ENCODE assay signal across 29 mouse cellular contexts in genomic region chr3:9443476-9443875, GRCm38 (mm10).
DNase-seq lines count a peak whose midpoint lies in the region; ATAC-seq and TF ChIP-seq lines count a peak whose summit lies in the region.
"Had no signal": no experiment of that assay in that cellular context is flagged by ENCODE, and none has a peak within 500 bp of the region (broad histone marks: within the 10 kb centered on the region; RNA-seq: fewer than 3 reads in every experiment).

No protein-coding gene starts in this region.

- H3K9me3 ChIP-seq in heart, embryonic 11.5 days (replicated peaks; ENCODE audit: control insufficient read depth, low read length) = no peaks in the 10 kb centered on the region
- no peaks in the 10 kb centered on the region for H3K9me3 ChIP-seq in heart, embryonic 14.5 days (ENCODE audit: control insufficient read depth, low read length)
- no peaks in the 10 kb centered on the region for H3K9me3 ChIP-seq in heart, postnatal 0 days (replicated peaks; ENCODE audit: control insufficient read depth, low read length)
- no peaks in the 10 kb centered on the region for H3K9me3 ChIP-seq in liver, postnatal 0 days (ENCODE audit: low read length)
- H3K9me3 ChIP-seq: forebrain, embryonic 12.5 days; forebrain, embryonic 15.5 days; intestine, embryonic 15.5 days; kidney, embryonic 15.5 days had no signal

- H3K27ac ChIP-seq in heart, embryonic 11.5 days (ENCODE audit: low read depth, low read length) = peak overlapping the region; percentile 31; the same call in 1 of the 2 replicates
- H3K27ac ChIP-seq in heart, adult 2 months = no peak overlapping the region
- H3K27ac ChIP-seq in heart, embryonic 14.5 days (replicated peaks in 1 of 2; ENCODE audit: control insufficient read depth in 1 of 2, insufficient read depth in 1 of 2, low read depth in 2 of 2, low read length in 2 of 2) = peak overlapping the region; percentile 29 to 97
- H3K27ac ChIP-seq in heart, postnatal 0 days (ENCODE audit: low read depth) = peak overlapping the region; percentile 16; the same call in 1 of the 2 replicates
- H3K27ac ChIP-seq in liver, postnatal 0 days (ENCODE audit: low read depth) = no peak overlapping the region
- H3K27ac ChIP-seq: embryonic facial prominence, embryonic 10.5 days; embryonic facial prominence, embryonic 13.5 days; forebrain, embryonic 12.5 days; forebrain, embryonic 15.5 days; hindbrain, embryonic 10.5 days; hindbrain, embryonic 13.5 days; intestine, embryonic 15.5 days; kidney, embryonic 15.5 days had no signal

- no peak overlapping the region for H3K4me3 ChIP-seq in heart, embryonic 11.5 days (ENCODE audit: low read depth, low read length)
- H3K4me3 ChIP-seq in heart, adult 2 months = no peak overlapping the region
- H3K4me3 ChIP-seq in heart, embryonic 14.5 days (ENCODE audit: control insufficient read depth in 1 of 2, insufficient read depth in 1 of 2, low read depth in 1 of 2, low read length in 2 of 2) = no peak overlapping the region
- no peak overlapping the region for H3K4me3 ChIP-seq in heart, postnatal 0 days (ENCODE audit: low read depth, low read length)
- H3K4me3 ChIP-seq in liver, postnatal 0 days (ENCODE audit: low read depth, low read length) = no peak overlapping the region
- H3K4me3 ChIP-seq: embryonic facial prominence, embryonic 10.5 days; embryonic facial prominence, embryonic 13.5 days; erythroblast, embryonic 14.5 days; forebrain, embryonic 12.5 days; forebrain, embryonic 15.5 days; hindbrain, embryonic 10.5 days; hindbrain, embryonic 13.5 days; intestine, embryonic 15.5 days; kidney, embryonic 15.5 days had no signal

- no peaks in the 10 kb centered on the region for H3K27me3 ChIP-seq in heart, embryonic 11.5 days (ENCODE audit: control insufficient read depth, insufficient read depth, low read length)
- H3K27me3 ChIP-seq in heart, adult 2 months (ENCODE audit: control insufficient read depth, insufficient read depth, low read length) = no peaks in the 10 kb centered on the region
- H3K27me3 ChIP-seq in heart, embryonic 14.5 days (ENCODE audit: control insufficient read depth, insufficient read depth, low read length) = no peaks in the 10 kb centered on the region
- no peaks in the 10 kb centered on the region for H3K27me3 ChIP-seq in heart, postnatal 0 days (ENCODE audit: control insufficient read depth, insufficient read depth, low read length)
- no peaks in the 10 kb centered on the region for H3K27me3 ChIP-seq in liver, postnatal 0 days (ENCODE audit: insufficient read depth, low read length)
- H3K27me3 ChIP-seq: embryonic facial prominence, embryonic 13.5 days; forebrain, embryonic 12.5 days; forebrain, embryonic 15.5 days; hindbrain, embryonic 13.5 days; intestine, embryonic 15.5 days; kidney, embryonic 15.5 days had no signal

- H3K36me3 ChIP-seq in heart, embryonic 11.5 days (ENCODE audit: control insufficient read depth, insufficient read depth, low read length) = peaks cover 2% of the 10 kb centered on the region; the same call in 1 of the 2 replicates
- no peaks in the 10 kb centered on the region; the same call in 1 of the 2 replicates for H3K36me3 ChIP-seq in heart, adult 2 months (ENCODE audit: control insufficient read depth, insufficient read depth, low read length)
- peaks cover 26% of the 10 kb centered on the region for H3K36me3 ChIP-seq in heart, embryonic 14.5 days (ENCODE audit: control insufficient read depth, insufficient read depth, low read length)
- H3K36me3 ChIP-seq in heart, postnatal 0 days (replicated peaks; ENCODE audit: control insufficient read depth, insufficient read depth, low read length) = peaks cover 23% of the 10 kb centered on the region
- H3K36me3 ChIP-seq in liver, postnatal 0 days (replicated peaks; ENCODE audit: insufficient read depth, low read length) = peaks cover 4% of the 10 kb centered on the region; the same call in 1 of the 2 replicates

- H3K4me2 ChIP-seq in heart, embryonic 11.5 days = no peak overlapping the region
- no peak overlapping the region for H3K4me2 ChIP-seq in heart, embryonic 14.5 days (ENCODE audit: low read length)
- no peak overlapping the region for H3K4me2 ChIP-seq in heart, postnatal 0 days (ENCODE audit: low read depth, low read length)
- no peak overlapping the region for H3K4me2 ChIP-seq in liver, postnatal 0 days (ENCODE audit: low read depth, low read length)
- H3K4me2 ChIP-seq: embryonic facial prominence, embryonic 13.5 days; forebrain, embryonic 12.5 days; forebrain, embryonic 15.5 days; hindbrain, embryonic 13.5 days; intestine, embryonic 15.5 days; kidney, embryonic 15.5 days had no signal

- TF ChIP-seq EP300 in heart, adult 2 months (IDR thresholded peaks at IDR 0.05; ENCODE audit: insufficient read depth, low read depth, low read length) = no peak
- no peak for TF ChIP-seq EP300 in heart, postnatal 0 days (IDR thresholded peaks at IDR 0.05; ENCODE audit: low read depth)
- TF ChIP-seq EP300 in liver, postnatal 0 days (IDR thresholded peaks at IDR 0.05; ENCODE audit: low read depth) = no peak

- H3K79me2 ChIP-seq in heart, adult 2 months (replicated peaks; ENCODE audit: control insufficient read depth, insufficient read depth, low read length) = no peaks in the 10 kb centered on the region

- no peak for ATAC-seq in heart, embryonic 11.5 days (replicated peaks; ENCODE audit: insufficient number of reproducible peaks, low FRiP score, low TSS enrichment)
- ATAC-seq in heart, embryonic 14.5 days (ENCODE audit: insufficient number of reproducible peaks, insufficient read depth, low FRiP score, low read depth) = no peak
- ATAC-seq in heart, postnatal 0 days (ENCODE audit: insufficient read depth, low read depth) = no peak
- ATAC-seq in liver, postnatal 0 days = no peak
- ATAC-seq: activated CD4-positive, CD25-positive, alpha-beta regulatory T cell, adult 4 months; CD4-positive, CD25-positive, alpha-beta regulatory T cell, adult 4 months; forebrain, embryonic 15.5 days; hindbrain, embryonic 16.5 days; intestine, embryonic 15.5 days had no signal

- H3K9ac ChIP-seq in heart, embryonic 11.5 days (ENCODE audit: low read depth, low read length) = no peak overlapping the region
- H3K9ac ChIP-seq in heart, adult 2 months (ENCODE audit: low read depth, low read length) = no peak overlapping the region
- H3K9ac ChIP-seq in heart, embryonic 14.5 days (ENCODE audit: low read length) = no peak overlapping the region
- H3K9ac ChIP-seq in heart, postnatal 0 days (replicated peaks; ENCODE audit: low read depth, low read length) = no peak overlapping the region
- H3K9ac ChIP-seq in liver, postnatal 0 days (replicated peaks) = no peak overlapping the region
- H3K9ac ChIP-seq: embryonic facial prominence, embryonic 13.5 days; forebrain, embryonic 12.5 days; forebrain, embryonic 15.5 days; hindbrain, embryonic 13.5 days; intestine, embryonic 15.5 days; kidney, embryonic 15.5 days had no signal

- peaks cover 36% of the 10 kb centered on the region for H3K4me1 ChIP-seq in heart, embryonic 11.5 days (ENCODE audit: control insufficient read depth, insufficient read depth, low read length)
- peaks cover 12% of the 10 kb centered on the region for H3K4me1 ChIP-seq in heart, adult 2 months (ENCODE audit: control insufficient read depth, insufficient read depth, low read length)
- H3K4me1 ChIP-seq in heart, embryonic 14.5 days (ENCODE audit: control insufficient read depth in 2 of 2, insufficient read depth in 2 of 2, low read length in 2 of 2) = peaks cover 31 to 48% of the 10 kb centered on the region in 2 experiments
- H3K4me1 ChIP-seq in heart, postnatal 0 days (ENCODE audit: control insufficient read depth, insufficient read depth) = peaks cover 39% of the 10 kb centered on the region
- H3K4me1 ChIP-seq in liver, postnatal 0 days (ENCODE audit: insufficient read depth) = no peaks in the 10 kb centered on the region
- H3K4me1 ChIP-seq: embryonic facial prominence, embryonic 10.5 days; embryonic facial prominence, embryonic 13.5 days; forebrain, embryonic 12.5 days; forebrain, embryonic 15.5 days; hindbrain, embryonic 10.5 days; hindbrain, embryonic 13.5 days; intestine, embryonic 15.5 days; kidney, embryonic 15.5 days had no signal

- TF ChIP-seq CTCF in heart, adult 2 months (IDR thresholded peaks at IDR 0.05) = no peak
- TF ChIP-seq CTCF in heart, postnatal 0 days (IDR thresholded peaks at IDR 0.05; ENCODE audit: low read depth) = no peak
- no peak for TF ChIP-seq CTCF in liver, postnatal 0 days (IDR thresholded peaks at IDR 0.05; ENCODE audit: low read depth)

- no peak for TF ChIP-seq POLR2A in heart, adult 2 months (IDR thresholded peaks at IDR 0.05; ENCODE audit: insufficient read depth, low read depth, low read length)

- no peak for DNase-seq in heart, adult 2 months
- DNase-seq in heart, postnatal 4 days = no peak
- no peak for DNase-seq in heart, postnatal 0 days (ENCODE audit: low spot score)
- DNase-seq in heart, adult 18-20 months = no peak
- no peak for DNase-seq in liver, postnatal 0 days
- DNase-seq: adrenal gland, adult 8-10 months; adrenal gland, postnatal 25 days; cerebellum, adult 11-12 months; cerebellum, adult 8-10 months; cerebellum, postnatal 10 days; cerebellum, postnatal 36 days; embryo, embryonic 11 days; gastrocnemius, postnatal 25 days; kidney, adult 11 months; kidney, adult 8-10 months had no signal

- intact Hi-C loops in heart, adult 2 months (cut with DNase I) = no loop called here

- whole genome bisulfite sequencing in heart, embryonic 11.5 days (ENCODE audit: insufficient replicate concordance) = 50% methylated on average over 2 of the region's 2 CpGs
- WGBS in heart, adult 2 months = 73% methylated on average over 2 of the region's 2 CpGs
- 50% methylated on average over 2 of the region's 2 CpGs for whole genome bisulfite sequencing in heart, embryonic 14.5 days
- WGBS in heart, postnatal 0 days = 38% methylated on average over 2 of the region's 2 CpGs
- 79% methylated on average over 2 of the region's 2 CpGs for WGBS in liver, postnatal 0 days (ENCODE audit: insufficient replicate concordance)

Comparison
In these comparisons a context has a peak if more than half of its experiments do, and no peak if none do; other contexts are left out.
1. H3K27ac ChIP-seq: peak in heart, embryonic 11.5 days (single experiment), heart, embryonic 14.5 days (2 of 2) and heart, postnatal 0 days (single experiment); none in heart, adult 2 months (single experiment) and liver, postnatal 0 days (single experiment).